Mouse (Mus musculus): Measurements from ENCODE around the gene Usf2.
"Not testable (repeated sequence)": the region's sequence is repeated elsewhere in the genome, so short reads cannot be mapped to it uniquely, and the experiment has no call there.

Gene Usf2

GRCm38 (mm10) chr7:30958109-30958865, 1.7 kb upstream of the Usf2 start:
- peak; percentile 75 for DNase-seq

- peak; percentile 95 for DNase-seq
These were observed 772 bp upstream of the Usf2 start for GRCm38 (mm10) chr7:30957367-30957783.

GRCm38 (mm10) chr7:30956357-30956751, 249 bp downstream of the Usf2 start:
- no peak for DNase-seq

GRCm38 (mm10) chr7:30955584-30956356, 833 bp downstream of the Usf2 start:
- DNase-seq, result peak; percentile 95

GRCm38 (mm10) chr7:30954971-30955520, 1.6 kb downstream of the Usf2 start:
- peak; percentile 55 for DNase-seq

- DNase-seq, result peak; percentile 48
These were observed 2.6 kb downstream of the Usf2 start for GRCm38 (mm10) chr7:30954036-30954435.

- DNase-seq, result no peak
These were observed 3.1 kb downstream of the Usf2 start for GRCm38 (mm10) chr7:30953459-30953858.

- no peak for DNase-seq
These were observed 4.0 kb downstream of the Usf2 start for GRCm38 (mm10) chr7:30952441-30953265.

- DNase-seq, result not testable (repeated sequence)
These were observed 6.7 kb downstream of the Usf2 start for GRCm38 (mm10) chr7:30949902-30950301.

- DNase-seq, result no peak
These were observed 10.7 kb downstream of the Usf2 start for GRCm38 (mm10) chr7:30945876-30946275.

- DNase-seq, result not testable (repeated sequence)
These were observed 11.1 kb downstream of the Usf2 start for GRCm38 (mm10) chr7:30945466-30945865.

GRCm38 (mm10) chr7:30944706-30945105, 11.9 kb downstream of the Usf2 start:
- DNase-seq, result not testable (repeated sequence)

- DNase-seq, result no peak
These were observed 12.5 kb downstream of the Usf2 start, which contains the start of gene Hamp for GRCm38 (mm10) chr7:30943909-30944635. Gene Hamp (minus strand): TSS chr7:30944032.

- not testable (repeated sequence) for DNase-seq
These were observed 14.2 kb downstream of the Usf2 start for GRCm38 (mm10) chr7:30942365-30942764.

GRCm38 (mm10) chr7:30940070-30940469, 16.5 kb downstream of the Usf2 start:
- DNase-seq, result not testable (repeated sequence)

GRCm38 (mm10) chr7:30935422-30936099, 21.0 kb downstream of the Usf2 start:
- DNase-seq, result not testable (repeated sequence)

- DNase-seq, result not testable (repeated sequence)
These were observed 32.0 kb downstream of the Usf2 start, which contains the start of gene Hamp2 for GRCm38 (mm10) chr7:30924581-30924980. Gene Hamp2 (minus strand): TSS chr7:30924681.

- no peak for DNase-seq
These were observed 32.5 kb downstream of the Usf2 start for GRCm38 (mm10) chr7:30924071-30924470.

- not testable (repeated sequence) for DNase-seq
These were observed 34.1 kb downstream of the Usf2 start for GRCm38 (mm10) chr7:30922490-30922889.

GRCm38 (mm10) chr7:30920217-30920616, 36.4 kb downstream of the Usf2 start:
- DNase-seq, result no peak

- no peak for DNase-seq
These were observed 39.4 kb downstream of the Usf2 start for GRCm38 (mm10) chr7:30917219-30917618.

Data from cerebellum, adult 9-11 months (tissue).